Mouse (Mus musculus): ENCODE measurements at regions not wholly inside any gene's neighbourhood (a gene's known extent, or its start where the extent isn't known, plus 50 kb on each side); places are given as distances from the start of the nearest gene placed in this dataset.

DNA sequence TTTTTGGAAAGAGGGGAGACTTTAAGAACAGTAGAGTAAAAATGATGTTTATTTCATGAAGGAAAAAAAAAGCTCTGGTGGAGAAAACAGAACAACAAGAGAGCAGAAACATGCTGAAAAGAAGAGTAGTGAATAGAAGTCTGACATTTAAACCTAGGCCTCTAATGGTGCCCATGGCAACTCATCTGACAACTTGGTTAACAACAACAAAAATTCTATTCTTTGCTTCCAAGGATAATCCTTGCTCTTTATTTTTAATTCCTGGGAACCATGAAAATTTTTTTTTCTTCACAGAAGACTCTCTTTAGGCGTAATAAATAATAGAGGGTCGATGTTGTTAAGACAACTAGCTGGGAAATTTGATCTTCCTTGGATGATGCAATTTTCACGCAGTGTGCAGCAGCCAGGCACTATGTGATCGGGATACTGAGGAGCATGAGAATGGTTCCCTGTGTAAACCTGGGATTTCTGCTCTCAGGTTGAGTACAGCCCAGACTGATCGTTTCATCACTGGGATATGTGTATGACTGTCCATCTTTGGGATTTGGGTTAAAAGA, 120.4 kb upstream of the Ndst3 start:
- TF ChIP-seq ZC3H11A (IDR thresholded peaks at IDR 0.05; ENCODE audit: borderline replicate concordance, low read depth, low read length) (no peak), ZNF384 (IDR thresholded peaks at IDR 0.05; ENCODE audit: low read depth, low read length) (no peak)
